Mouse (Mus musculus) midbrain, embryonic 12.5 days (tissue): ENCODE data around the gene BC025446. TPM values are rescaled to one million over a fixed set of nuclear protein-coding genes. Genes with fewer than 3 reads are reported as not detected.
"Not testable (repeated sequence)": the region's sequence is repeated elsewhere in the genome, so short reads cannot be mapped to it uniquely, and the experiment has no call there.

Source experiments
- ATAC-seq: fragments of 200-750 bp; cut with Nextera tagmentation; 2 replicates; pipeline ENCODE4 v1.8.0; 2017; ENCODE audit warnings: low read depth, moderate TSS enrichment, moderate library complexity; ENCODE audit not compliant: low FRiP score
- H3K27ac ChIP-seq: fragments of 300-500 bp; sonication (generic); replicated peaks from 2 replicates; pipeline ENCODE4 v1.5.1; 2016; ENCODE audit warnings: mild to moderate bottlenecking
- H3K27me3 ChIP-seq: fragments of 300-500 bp; sonication (generic); 2 replicates; pipeline ENCODE4 v1.6.1; 2016; ENCODE audit warnings: mild to moderate bottlenecking
- H3K36me3 ChIP-seq: fragments of 300-500 bp; sonication (generic); 2 replicates; pipeline ENCODE4 v1.6.1; 2016
- H3K4me1 ChIP-seq: fragments of 300-500 bp; sonication (generic); 2 replicates; pipeline ENCODE4 v1.6.1; 2016
- H3K4me2 ChIP-seq: fragments of 300-500 bp; sonication (generic); replicated peaks from 2 replicates; pipeline ENCODE4 v1.6.1; 2016; ENCODE audit warnings: mild to moderate bottlenecking, moderate library complexity
- H3K4me3 ChIP-seq: fragments of 300-500 bp; sonication (generic); 2 replicates; pipeline ENCODE4 v1.5.1; 2016; ENCODE audit warnings: mild to moderate bottlenecking
- H3K9ac ChIP-seq: fragments of 300-500 bp; sonication (generic); replicated peaks from 2 replicates; pipeline ENCODE4 v1.6.1; 2016; ENCODE audit warnings: mild to moderate bottlenecking, moderate library complexity
- H3K9me3 ChIP-seq: fragments of 300-500 bp; sonication (generic); 2 replicates; pipeline ENCODE4 v1.6.1; 2016; ENCODE audit warnings: mild to moderate bottlenecking
- WGBS: fragments of 180-500 bp; shearing (Covaris S2); methylation state at CpG from one replicate; pipeline ENCODE4 v1.1.7; 2016; 5-methylcytosine and 5-hydroxymethylcytosine counted together
- polyA plus RNA-seq: library from polyadenylated mRNA; unstranded; fragments of >200 nt; fragmentation: Nextera tagmentation; extraction: Ambion mirVana; gene quantifications from 2 replicates; pipeline ENCODE4 v1.2.1, GENCODE M21; 2016

The BC025446 gene
- polyA plus RNA-seq = not detected in 2 replicates

GRCm38 (mm10) chr15:75215778-75216691 is at the start of gene BC025446:
BC025446 (plus strand) TSS chr15:75216376.
- Histone ChIP-seq H3K4me2 (no peak within 1 kb of the TSS), H3K4me1 (no peaks in the 10 kb centered on the region), H3K9me3 (no peaks in the 10 kb centered on the region), H3K27me3 (no peaks in the 10 kb centered on the region), H3K4me3 (no peak within 1 kb of the TSS), H3K36me3 (no peaks in the 10 kb centered on the region), H3K27ac (no peak within 1 kb of the TSS), H3K9ac (no peak within 1 kb of the TSS)
- 81% methylated on average over 7 of the region's 7 CpGs for WGBS
- ATAC-seq = no peak

GRCm38 (mm10) chr15:75175506-75175905 is 40.7 kb upstream of the BC025446 start:
- H3K9me3 ChIP-seq = no peaks in the 10 kb centered on the region
- no peak for ATAC-seq
- no peaks in the 10 kb centered on the region for H3K4me1 ChIP-seq
- no peaks in the 10 kb centered on the region for H3K27me3 ChIP-seq
- WGBS = 62% methylated on average over 1 of the region's 1 CpGs
- no peak overlapping the region for H3K9ac ChIP-seq
- no peaks in the 10 kb centered on the region for H3K36me3 ChIP-seq
- no peak overlapping the region for H3K27ac ChIP-seq
- H3K4me2 ChIP-seq = no peak overlapping the region
- H3K4me3 ChIP-seq = no peak overlapping the region

- no peak overlapping the region for H3K4me2 ChIP-seq
- no peak overlapping the region for H3K27ac ChIP-seq
- no peak overlapping the region for H3K9ac ChIP-seq
- H3K36me3 ChIP-seq = no peaks in the 10 kb centered on the region
- no peaks in the 10 kb centered on the region for H3K27me3 ChIP-seq
- no peak for ATAC-seq
- no peaks in the 10 kb centered on the region for H3K9me3 ChIP-seq
- no peaks in the 10 kb centered on the region for H3K4me1 ChIP-seq
- no peak overlapping the region for H3K4me3 ChIP-seq
- 28% methylated on average over 2 of the region's 2 CpGs for WGBS
Observed at GRCm38 (mm10) chr15:75186291-75186690, 29.9 kb upstream of the BC025446 start.

DNA sequence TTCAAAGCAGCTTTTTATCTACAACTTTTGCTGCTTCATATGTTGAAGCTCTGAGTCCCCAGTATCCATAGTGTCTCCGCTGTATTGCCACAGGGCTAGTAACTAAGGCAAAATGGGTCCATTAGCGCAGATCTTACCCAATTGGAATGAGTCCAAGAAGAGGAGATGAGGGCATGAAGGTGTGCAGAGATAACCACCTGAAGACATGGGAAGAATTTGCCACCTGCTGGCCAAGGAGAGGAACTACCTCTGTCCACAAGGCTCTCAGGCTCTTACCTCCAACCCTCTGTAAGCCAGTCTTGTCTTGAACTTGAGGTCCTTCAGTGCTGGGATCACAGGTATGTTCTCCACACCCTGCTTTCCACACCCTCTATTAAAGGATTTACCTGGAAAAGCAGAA is 27.1 kb upstream of the BC025446 start:
- Histone ChIP-seq H3K27ac (no peak overlapping the region), H3K4me2 (no peak overlapping the region), H3K9me3 (no peaks in the 10 kb centered on the region), H3K36me3 (no peaks in the 10 kb centered on the region), H3K4me3 (no peak overlapping the region), H3K4me1 (no peaks in the 10 kb centered on the region), H3K9ac (no peak overlapping the region), H3K27me3 (no peaks in the 10 kb centered on the region)
- ATAC-seq = no peak
- WGBS = 70% methylated on average over 2 of the region's 2 CpGs

DNA sequence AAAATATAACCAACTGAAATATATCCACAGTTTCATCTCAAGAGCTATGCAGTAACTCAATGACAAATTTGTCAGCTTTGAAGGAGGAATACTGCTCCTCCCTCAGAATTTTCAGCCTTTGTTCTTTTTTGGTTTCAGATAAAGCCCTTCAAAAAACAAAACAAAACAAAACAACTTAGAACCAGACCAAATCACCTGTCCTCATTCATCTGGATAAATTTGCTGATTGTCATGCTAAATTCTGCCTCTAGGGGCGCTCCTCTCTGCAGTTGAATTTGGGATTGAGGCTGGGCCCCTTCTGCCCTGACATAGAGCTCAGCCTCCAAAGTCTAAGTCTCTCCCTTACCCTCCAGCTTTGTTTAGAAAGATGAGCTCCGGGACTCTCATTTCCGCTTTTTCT is 25.6 kb upstream of the BC025446 start:
- not testable (repeated sequence) for H3K9me3 ChIP-seq, H3K4me3 ChIP-seq, H3K27ac ChIP-seq, H3K36me3 ChIP-seq, H3K9ac ChIP-seq, H3K27me3 ChIP-seq, ATAC-seq, H3K4me1 ChIP-seq, H3K4me2 ChIP-seq
- WGBS = 20% methylated on average over 2 of the region's 3 CpGs

DNA sequence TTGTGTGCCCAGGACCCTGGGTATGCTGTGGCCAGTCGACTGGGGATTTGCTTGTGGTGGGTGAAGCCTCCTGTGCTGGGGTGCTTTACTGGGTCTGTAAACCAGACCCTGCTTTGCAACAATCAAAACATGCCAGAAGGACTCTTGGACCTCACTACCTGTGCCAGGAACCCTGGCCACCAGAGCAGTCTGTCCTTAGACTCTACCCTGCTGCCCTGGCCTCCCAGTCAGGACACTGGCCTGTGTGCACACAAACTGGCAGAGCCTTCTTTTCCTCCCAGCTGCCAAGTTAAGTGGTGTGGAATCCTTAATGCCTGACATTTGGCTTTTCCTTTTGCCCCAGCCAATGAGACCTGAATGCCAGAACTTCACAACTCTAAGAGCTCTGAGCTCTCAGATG is 655 bp downstream of the BC025446 start:
- Histone ChIP-seq H3K27me3 (no peaks in the 10 kb centered on the region), H3K4me2 (no peak overlapping the region), H3K9ac (no peak overlapping the region), H3K36me3 (no peaks in the 10 kb centered on the region), H3K27ac (no peak overlapping the region), H3K4me3 (no peak overlapping the region), H3K4me1 (no peaks in the 10 kb centered on the region), H3K9me3 (no peaks in the 10 kb centered on the region)
- ATAC-seq = no peak
- WGBS = 50% methylated on average over 1 of the region's 1 CpGs

DNA sequence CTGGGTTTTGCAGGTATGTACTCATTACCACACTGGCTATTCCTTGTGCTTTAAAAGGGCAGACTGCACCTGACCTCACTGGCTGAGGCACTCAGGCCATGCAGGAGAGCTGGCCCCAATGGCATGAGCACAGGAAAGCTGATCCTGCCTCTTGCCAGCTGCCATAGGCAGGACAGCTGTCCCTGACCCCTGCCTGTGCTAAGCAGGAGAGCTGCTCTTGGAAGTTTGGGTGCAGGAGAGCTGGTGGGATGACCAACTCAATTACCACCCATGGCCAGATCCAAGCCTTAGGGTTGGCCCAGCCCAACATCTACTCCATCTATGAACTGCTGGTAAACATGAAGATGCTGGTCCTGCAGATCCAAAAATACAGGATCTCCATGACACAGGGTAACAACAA is 5.8 kb downstream of the BC025446 start:
- Histone ChIP-seq H3K27me3 (no peaks in the 10 kb centered on the region), H3K4me1 (no peaks in the 10 kb centered on the region), H3K36me3 (no peaks in the 10 kb centered on the region), H3K27ac (no peak overlapping the region), H3K9ac (no peak overlapping the region), H3K9me3 (no peaks in the 10 kb centered on the region), H3K4me3 (no peak overlapping the region), H3K4me2 (no peak overlapping the region)
- ATAC-seq = no peak

DNA sequence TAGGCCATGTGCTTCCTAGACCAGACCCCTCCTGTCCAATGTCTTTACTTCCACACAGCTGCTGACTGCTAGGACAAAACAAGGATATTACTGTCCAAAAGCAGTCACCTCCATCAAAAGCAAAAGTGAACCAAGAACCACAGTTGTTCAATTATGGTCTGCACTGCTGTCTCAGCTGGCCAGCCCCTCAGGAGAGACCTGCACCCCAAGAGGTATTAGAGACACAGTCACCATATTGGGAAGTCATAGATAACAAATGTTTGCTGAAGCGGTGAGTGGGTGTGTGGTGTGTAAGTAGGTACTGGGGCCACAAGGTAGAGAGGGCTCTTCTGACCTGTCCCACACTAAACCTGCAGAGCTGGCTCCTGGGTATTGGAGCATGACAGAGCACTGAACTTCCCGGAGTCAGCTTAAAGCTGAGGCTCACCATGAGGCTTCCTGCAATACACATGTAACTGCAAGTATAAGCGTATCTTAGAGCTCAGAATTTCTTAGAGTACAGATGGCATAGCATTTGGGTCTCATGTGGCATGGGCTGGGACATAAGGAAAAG is 21.6 kb downstream of the BC025446 start:
- WGBS = 80% methylated on average over 3 of the region's 3 CpGs
- H3K36me3 ChIP-seq = no peaks in the 10 kb centered on the region

GRCm38 (mm10) chr15:75240558-75240957 is 24.4 kb downstream of the BC025446 start:
- no peak overlapping the region for H3K4me3 ChIP-seq
- H3K36me3 ChIP-seq = no peaks in the 10 kb centered on the region
- 85% methylated on average over 2 of the region's 2 CpGs for WGBS
- no peak for ATAC-seq
- no peaks in the 10 kb centered on the region for H3K9me3 ChIP-seq
- H3K27ac ChIP-seq = no peak overlapping the region
- H3K4me2 ChIP-seq = no peak overlapping the region
- no peak overlapping the region for H3K9ac ChIP-seq
- H3K4me1 ChIP-seq = no peaks in the 10 kb centered on the region
- H3K27me3 ChIP-seq = no peaks in the 10 kb centered on the region

More for the DNA sequence above, 21.6 kb downstream of the BC025446 start:
- no peaks in the 10 kb centered on the region for H3K9me3 ChIP-seq
- H3K4me3 ChIP-seq = no peak overlapping the region
- no peak overlapping the region for H3K9ac ChIP-seq
- ATAC-seq = no peak
- no peak overlapping the region for H3K4me2 ChIP-seq
- H3K27me3 ChIP-seq = no peaks in the 10 kb centered on the region
- H3K27ac ChIP-seq = no peak overlapping the region
- no peaks in the 10 kb centered on the region for H3K4me1 ChIP-seq

- 77% methylated on average over 3 of the region's 3 CpGs for WGBS
- no peaks in the 10 kb centered on the region for H3K9me3 ChIP-seq
- H3K4me1 ChIP-seq = no peaks in the 10 kb centered on the region
- H3K4me3 ChIP-seq = no peak overlapping the region
- ATAC-seq = no peak
- no peak overlapping the region for H3K4me2 ChIP-seq
- no peak overlapping the region for H3K9ac ChIP-seq
- no peaks in the 10 kb centered on the region for H3K27me3 ChIP-seq
- no peak overlapping the region for H3K27ac ChIP-seq
- H3K36me3 ChIP-seq = no peaks in the 10 kb centered on the region
Observed at GRCm38 (mm10) chr15:75242756-75243640, 26.8 kb downstream of the BC025446 start.

DNA sequence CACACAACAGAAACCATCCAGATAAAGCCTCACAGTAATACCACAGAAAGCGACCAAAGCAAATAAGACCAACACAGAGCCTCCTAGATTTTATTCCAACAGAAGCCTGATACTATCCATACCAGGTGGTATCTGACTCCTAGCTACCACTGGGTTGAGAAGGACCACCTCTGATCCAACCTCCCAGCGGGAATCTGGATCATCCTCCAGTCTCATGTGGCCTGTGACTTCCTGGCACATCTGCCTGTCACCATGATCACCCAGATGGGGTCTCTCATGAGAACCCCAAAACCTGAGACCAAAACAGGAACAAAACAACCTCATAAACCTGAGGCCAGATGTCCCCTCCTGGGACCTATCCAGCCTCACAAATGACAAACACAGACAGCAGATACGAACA is 38.5 kb downstream of the BC025446 start:
- Histone ChIP-seq H3K9me3 (no peaks in the 10 kb centered on the region), H3K4me3 (no peak overlapping the region), H3K27me3 (no peaks in the 10 kb centered on the region), H3K27ac (no peak overlapping the region), H3K4me2 (no peak overlapping the region), H3K9ac (no peak overlapping the region), H3K36me3 (no peaks in the 10 kb centered on the region), H3K4me1 (no peaks in the 10 kb centered on the region)
- WGBS = 82% methylated on average over 3 of the region's 3 CpGs
- no peak for ATAC-seq

GRCm38 (mm10) chr15:75265863-75266262 is 49.7 kb downstream of the BC025446 start:
- Histone ChIP-seq H3K4me2 (no peak overlapping the region), H3K27me3 (no peaks in the 10 kb centered on the region), H3K9me3 (0 out of 2 replicates have a peak, but pooled peaks cover 6% of the 10 kb centered on the region), H3K9ac (no peak overlapping the region), H3K4me3 (no peak overlapping the region), H3K4me1 (no peaks in the 10 kb centered on the region), H3K27ac (no peak overlapping the region), H3K36me3 (no peaks in the 10 kb centered on the region)
- no peak for ATAC-seq
